Mouse (Mus musculus) natural killer cell, adult 2 months (primary cell): Measurements from ENCODE around the gene Dnajc22.

Experiments used
- DNase-seq, 2 experiments: peaks; one replicate each; pipeline ENCODE4 v3.0.0; 2022; ENCODE audit warnings: low spot score in 2 of 2

Dnajc22 gene

DNA sequence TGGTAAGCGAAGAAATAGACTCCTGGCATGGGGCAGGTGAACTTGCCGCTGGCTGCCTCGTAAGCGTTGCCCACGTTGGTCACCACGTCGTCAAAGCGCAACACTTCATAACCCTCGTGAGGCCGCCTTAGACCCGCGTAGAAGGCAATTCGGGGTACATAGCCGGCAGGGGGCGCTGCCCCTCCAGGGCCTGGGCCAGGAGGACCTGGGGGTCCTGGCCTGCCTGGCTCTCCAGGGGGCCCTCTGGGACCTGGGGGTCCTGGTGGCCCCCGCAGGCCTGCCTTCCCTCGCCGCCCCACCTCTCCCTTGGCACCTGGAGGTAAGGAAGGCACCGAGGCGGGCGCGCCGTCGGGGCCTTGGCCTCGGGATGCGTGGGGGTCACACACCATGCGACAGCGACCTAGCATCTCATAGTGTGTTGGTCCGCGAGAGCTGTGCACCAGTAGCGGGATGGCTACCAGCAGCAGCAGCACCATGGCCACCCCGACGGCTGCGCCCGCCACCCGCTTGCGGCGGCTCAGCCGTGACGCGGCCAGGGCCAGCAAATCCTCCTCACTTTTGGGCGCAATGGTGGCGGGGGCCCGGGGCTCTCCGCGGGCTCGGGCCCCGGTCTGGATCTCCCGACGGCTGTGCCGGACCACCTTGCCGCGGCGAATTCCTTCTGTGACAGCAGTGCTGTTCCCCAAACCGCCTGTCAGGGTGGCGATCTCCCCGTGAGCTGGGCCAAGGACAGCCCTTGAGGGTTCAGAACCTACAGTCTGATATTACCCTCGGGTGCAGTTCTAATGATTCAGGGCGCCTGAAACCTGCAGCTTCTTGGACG, 5.5 kb upstream of the Dnajc22 start, which contains the start of gene C1ql4:
TSS of gene C1ql4 (minus strand) at position 565 of the 823 bp plus-strand sequence.
- peak in 1 of 2 experiments; percentile 49 for DNase-seq

DNA sequence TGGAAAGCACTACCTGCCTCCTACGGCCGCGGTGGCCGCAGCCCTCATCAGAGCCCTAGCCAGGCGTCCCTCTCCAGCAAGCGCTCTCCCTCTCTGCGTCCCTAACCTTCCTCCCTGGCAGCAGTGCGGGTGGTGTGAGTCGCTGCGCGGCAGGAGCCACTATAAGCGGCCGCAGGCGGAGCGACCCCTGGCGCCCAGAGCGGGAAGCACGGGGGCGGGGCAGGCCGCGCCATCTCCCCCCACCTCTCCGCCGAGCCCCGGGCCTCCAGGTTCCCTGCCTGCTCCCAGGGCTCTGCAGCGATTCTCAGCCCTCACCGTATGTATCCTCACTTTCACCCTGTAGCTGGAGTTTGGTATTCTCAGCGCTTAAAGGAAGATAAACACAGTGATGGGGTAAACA, 4.7 kb upstream of the Dnajc22 start:
- DNase-seq: peak; percentile 61 to 79

GRCm38 (mm10) chr15:99089069-99089468, 3.9 kb upstream of the Dnajc22 start:
- DNase-seq: no peak

DNA sequence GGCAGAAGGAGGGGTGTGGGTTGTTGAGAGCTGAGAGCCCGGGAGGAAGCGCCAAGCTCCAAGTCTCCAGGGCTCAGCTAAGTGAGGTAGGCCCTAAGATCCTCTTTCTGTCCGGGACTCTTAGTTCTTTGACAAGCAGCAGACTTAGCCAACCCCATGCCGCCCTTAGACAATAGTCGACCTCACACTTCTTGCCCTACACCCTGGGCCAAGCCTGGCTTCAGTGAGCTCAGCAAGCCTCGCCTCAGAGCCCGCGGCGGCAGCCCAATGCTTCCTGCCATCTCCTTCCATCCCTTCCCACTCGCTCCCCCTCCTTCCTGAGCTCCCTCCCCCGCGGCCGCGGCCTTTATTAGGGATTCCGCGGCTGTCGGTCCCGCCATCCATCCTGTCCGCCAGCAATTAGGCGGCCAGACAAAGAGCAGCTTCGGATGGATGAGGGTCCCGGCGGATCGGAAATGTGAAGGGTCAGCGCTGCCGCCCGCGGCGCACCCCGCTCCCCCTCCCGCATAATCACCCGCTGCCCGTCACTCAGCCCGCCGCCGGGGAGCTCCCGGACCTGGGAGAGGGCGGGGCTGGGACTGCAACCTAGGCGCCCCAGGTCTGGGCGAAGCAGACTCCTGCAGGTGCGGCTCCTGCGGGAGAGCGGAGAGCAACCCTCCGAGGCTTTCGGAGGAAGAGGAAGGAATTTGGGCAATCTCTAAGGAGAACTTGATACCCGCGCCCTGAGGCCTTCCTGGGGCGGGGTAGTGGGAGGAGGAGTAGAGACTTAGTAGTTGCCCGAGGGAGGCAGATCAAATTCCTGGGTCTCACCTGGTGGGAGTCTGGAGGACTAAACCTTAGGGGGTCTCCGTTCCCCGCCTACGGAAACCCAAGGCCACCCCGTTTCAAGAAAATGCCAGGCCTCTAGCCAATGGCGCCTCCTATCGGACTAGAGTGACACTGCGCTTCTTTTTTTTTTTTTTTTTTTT, 605 bp downstream of the Dnajc22 start:
- DNase-seq: no peak

DNA sequence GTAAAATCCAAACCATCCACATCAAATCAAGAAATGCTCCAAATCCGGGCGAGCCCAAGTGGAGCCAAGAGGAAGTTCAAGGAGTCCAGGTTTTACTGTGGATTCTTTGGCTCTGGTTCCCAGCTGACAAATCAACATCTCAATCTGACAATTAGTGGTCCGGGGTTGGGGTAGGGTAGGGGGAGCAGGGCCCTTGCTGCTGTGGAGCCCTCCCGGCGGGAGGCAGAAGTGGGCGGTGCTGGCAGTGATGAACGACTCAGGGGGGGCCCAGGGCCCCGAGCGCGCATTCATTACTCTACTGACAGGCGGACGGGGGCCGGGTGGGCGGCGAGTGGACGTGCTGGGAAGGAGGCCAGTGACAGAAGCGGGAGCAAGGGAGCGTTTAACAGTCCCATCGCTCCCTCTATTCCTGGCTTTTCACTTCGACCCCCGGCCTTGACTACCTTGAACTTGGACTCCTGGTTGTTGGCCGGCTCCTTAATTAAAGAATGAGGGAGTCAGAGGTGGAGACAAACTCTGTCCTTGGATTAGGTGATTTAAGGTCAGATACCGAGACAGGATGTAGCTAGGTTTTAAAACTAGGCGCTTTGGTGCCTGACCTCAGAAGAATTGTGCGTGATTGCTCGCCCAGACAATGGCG, 1.8 kb downstream of the Dnajc22 start:
- DNase-seq: no peak

GRCm38 (mm10) chr15:99095356-99095755, 2.4 kb downstream of the Dnajc22 start:
- DNase-seq: no peak

DNA sequence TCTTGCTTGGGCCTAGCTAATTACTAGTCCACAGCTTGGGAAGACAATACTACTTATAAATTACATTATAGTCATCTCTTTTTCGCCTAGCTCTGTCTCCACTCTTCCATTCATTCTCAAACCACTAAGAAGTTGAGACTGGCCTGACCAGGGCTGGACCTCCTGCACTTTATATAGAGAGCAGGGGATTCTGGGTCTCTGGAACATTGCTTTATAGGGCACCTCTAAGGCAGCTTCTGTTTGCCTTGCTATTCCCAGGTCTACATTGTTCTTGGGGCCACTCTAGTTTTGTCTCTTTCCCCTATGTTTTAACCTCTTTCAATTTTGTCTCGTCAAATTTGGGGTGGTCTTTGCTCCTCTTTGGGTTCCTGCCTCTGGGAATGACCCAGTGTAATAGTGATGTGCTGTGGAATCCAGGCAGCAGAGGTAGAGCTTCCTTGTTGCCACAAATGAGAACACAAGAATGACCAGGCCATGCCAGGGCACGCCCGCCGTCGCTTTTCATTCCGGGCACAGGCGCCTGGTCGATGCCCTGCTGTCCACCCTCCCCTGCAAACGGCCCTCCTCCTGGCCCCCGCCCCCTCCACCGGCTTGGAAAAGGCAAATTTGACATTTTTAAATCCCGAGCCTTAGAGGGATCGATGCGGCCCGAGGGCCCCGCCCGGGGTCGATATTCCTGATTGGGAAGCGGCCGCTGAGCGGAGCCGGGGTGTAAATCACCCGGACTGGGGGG, 3.3 kb downstream of the Dnajc22 start:
- DNase-seq: no peak

GRCm38 (mm10) chr15:99096831-99097500, 4.0 kb downstream of the Dnajc22 start:
- DNase-seq: no peak

- DNase-seq: no peak
Observed at GRCm38 (mm10) chr15:99097840-99098492, 5.0 kb downstream of the Dnajc22 start.

- DNase-seq: no peak
Observed at GRCm38 (mm10) chr15:99098493-99098861, 5.5 kb downstream of the Dnajc22 start.

DNA sequence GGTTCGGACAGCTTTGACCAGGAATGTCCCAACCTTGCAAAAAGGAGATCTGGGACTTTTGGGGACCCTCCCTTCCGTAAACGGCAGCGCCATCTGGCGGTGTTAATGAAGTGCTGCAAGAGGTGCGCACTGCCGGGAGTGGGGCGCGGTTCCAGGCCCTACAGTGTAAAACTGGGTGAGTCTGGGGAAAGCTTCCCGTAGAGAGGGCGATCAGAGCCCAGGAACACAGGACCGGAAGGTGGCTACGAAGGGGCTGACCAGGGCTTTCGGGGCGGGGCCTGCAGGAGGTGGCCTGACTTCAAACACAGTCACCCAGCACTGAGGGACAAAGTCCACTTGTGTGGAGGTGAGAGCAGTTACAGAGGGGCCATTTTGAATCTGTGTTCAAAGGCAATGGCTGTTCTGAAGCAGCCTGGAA, 6.2 kb downstream of the Dnajc22 start:
- DNase-seq: no peak

- no peak for DNase-seq
Observed at GRCm38 (mm10) chr15:99099984-99100383, 7.0 kb downstream of the Dnajc22 start.

DNA sequence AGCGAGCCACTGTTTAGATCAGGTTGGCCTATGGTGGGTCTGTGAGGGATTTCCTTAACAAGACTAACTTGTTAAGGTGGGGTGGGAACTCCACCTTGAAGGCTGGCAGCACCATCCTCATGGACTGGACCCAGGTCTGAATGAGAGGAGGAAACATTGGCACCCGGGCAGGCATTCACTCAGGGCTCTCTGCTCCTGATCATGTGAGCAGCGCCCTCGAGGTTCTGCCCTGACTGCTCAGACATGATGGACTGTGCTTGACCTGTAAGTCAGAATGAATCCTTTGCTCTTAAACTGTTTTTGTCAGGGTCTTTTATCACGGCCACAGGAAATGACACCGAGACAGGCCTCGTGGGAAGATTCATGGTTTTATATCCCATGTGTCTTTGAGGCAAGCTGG, 12.3 kb downstream of the Dnajc22 start:
- DNase-seq: no peak

DNA sequence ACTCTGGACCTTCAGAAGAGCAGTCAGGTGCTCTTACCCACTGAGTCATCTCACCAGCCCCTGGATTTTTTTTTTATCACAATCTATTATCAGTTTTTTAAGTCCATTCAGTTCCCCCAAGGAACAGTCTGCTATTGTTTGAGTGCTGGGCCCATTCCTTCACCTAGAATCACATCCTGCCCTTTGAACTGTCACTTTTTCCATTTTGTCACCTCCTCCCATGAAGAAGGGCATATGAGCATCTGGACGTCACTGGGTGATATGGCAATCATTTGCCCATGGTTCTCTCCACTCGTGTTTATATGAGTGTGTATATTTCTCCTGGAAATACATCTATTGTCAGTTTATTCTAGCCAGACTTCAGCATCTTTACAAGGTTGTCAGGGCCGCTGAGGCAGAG, 14.9 kb downstream of the Dnajc22 start:
- DNase-seq: no peak

- DNase-seq: no peak
Observed at GRCm38 (mm10) chr15:99111139-99111538, 18.2 kb downstream of the Dnajc22 start.

DNA sequence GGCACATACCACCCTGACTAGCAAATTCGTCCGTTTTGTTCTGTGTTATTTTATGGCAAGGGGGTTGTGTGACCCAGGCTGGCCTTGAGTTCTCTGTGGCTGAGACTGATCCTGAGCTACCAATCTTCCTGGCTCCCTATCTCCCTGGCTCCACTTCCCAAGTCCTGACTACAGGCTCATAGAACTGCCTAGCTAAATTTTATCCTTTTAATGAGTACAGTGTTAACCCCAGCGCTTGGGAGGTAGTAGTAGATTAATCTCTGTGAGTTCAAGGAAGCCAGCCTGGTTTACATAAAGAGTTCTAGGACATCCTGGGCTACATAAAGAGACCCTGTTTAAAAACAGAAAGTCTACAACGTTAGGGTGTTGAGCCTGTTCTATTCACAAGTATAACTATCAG, 18.8 kb downstream of the Dnajc22 start:
- no peak for DNase-seq

DNA sequence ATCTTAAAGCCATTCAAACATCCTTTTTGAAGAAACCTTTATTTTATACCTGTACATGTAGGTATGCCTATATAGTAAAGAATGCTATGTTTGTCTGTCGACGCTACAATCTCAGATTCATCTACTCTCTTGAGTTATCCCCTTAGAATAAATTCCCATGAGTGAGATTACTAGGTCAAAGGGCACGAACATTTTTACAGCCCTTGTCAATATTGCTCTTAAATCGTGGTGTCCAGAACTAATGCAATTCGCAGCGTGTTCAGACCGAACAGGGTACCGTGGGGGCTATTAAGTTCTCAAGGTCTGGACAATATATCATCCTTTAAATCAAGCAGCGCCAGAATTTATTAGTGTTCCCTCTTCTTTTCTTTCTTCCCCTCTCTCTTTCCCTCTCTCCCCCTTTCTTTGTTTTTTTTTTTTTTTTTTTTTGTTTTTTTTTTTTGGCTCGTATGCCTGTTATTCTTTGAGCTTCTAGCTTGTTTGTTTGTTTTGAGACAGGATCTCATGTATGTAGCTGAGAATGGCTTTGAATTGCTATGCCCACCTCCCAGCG, 19.9 kb downstream of the Dnajc22 start:
- DNase-seq: no peak

DNA sequence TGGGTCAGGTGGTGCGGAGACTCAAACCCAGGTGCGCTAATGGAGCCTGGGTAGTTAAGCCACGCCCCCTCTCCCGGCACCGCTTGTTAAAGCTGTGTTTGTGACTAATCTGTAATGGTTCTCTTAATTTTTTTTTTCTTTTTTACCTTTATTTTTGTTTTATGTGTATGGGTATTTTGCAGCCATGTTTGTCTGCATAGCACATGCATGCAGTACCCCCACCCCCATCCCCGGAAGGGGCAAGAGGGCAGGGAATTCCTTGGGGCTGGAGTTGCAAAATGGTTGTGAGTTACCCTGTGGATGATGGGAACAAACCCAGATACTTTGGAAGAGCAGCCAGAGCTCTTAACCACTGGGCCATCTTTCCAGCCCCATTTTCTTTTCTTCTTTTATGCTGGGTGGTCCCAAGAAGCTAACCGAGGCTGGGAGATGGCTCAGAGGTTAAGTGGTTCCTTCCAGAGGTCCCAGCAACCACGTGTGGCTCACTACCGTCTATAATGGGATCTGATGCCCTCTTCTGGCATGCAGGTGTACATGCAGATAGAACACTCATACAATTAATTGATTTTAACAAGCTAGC, 20.5 kb downstream of the Dnajc22 start:
- DNase-seq: no peak

DNA sequence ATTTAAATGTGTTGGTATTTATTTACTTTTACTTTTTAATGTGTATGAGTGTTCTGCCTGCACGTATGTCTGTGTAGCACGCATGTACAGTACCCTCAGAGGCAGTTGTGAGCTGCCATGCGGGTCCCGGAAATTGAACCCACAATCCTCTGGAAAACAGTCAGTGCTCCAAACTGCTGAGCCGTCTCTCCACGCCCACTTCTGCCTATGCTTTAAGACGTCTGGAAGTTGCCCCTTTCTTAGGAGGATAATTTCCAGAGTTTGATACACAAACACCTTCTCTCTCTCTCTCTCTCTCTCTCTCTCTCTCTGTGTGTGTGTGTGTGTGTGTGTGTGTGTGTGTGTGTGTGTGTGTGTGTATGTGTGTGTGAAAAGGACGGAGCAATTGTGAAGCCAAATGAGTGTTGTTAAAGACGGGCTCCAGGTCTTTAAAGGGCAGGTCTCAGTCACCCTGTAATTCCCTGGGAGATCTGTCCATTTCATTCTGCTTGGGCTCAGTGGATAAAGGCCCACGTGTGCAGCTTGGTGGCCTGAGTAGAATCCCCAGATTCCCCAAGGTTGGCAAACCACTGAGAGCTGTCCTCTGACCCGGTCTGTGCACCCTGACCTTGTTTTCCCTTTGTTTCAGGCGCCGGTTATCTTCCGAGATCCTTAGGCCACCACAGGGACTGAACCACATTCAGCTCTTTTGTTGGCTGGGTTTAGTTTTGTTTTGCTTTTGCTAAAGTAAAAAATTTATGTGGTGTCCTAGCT, 21.5 kb downstream of the Dnajc22 start:
- no peak for DNase-seq
